Mouse (Mus musculus) heart, postnatal 10 days (tissue): ENCODE results near the gene Eral1. TPM values are rescaled to one million over a fixed set of nuclear protein-coding genes. Genes with fewer than 3 reads are reported as not detected.
A peak's percentile ranks its signal among the peaks of the same experiment; 100 is the strongest.
"Not testable (repeated sequence)": the region's sequence is repeated elsewhere in the genome, so short reads cannot be mapped to it uniquely, and the experiment has no call there.

Source experiments
- DNase-seq, 2 experiments: peaks; one replicate each; pipeline ENCODE4 v3.0.0; 2021
- intact Hi-C: fragments of 180-260 bp; cut with DNase I; formaldehyde crosslinking; loops from one replicate; pipeline ENCODE4 v1.15.1; 2025
- microRNA-seq, 2 experiments: library from miRNA; unstranded; fragments of <30 nt; microRNA quantifications; one replicate each; pipeline ENCODE4 v1.2.0; 2022
- total RNA-seq, 2 experiments: library from RNA; stranded (reverse); gene quantifications; 2 replicates each; pipeline ENCODE4 v1.2.3; 2021

Eral1 gene
- total RNA-seq, 2 experiments from 2014 or later, result 22.8 to 23.6 TPM

GRCm38 (mm10) chr11:78042290-78042870 lies 37.8 kb downstream of the Eral1 start:
- intact Hi-C loops, DNase-seq: not testable (repeated sequence)

GRCm38 (mm10) chr11:78040878-78041277 lies 39.3 kb downstream of the Eral1 start:
- no peak for DNase-seq
- intact Hi-C loops, result no loop called here

- peak; percentile 66 to 74 for DNase-seq
- intact Hi-C loops, result no loop called here
Observed at GRCm38 (mm10) chr11:78037831-78038752, 42.1 kb downstream of the Eral1 start, which contains the start of gene Flot2. Flot2 (plus strand) TSS chr11:78037931.

GRCm38 (mm10) chr11:78036791-78037190 lies 43.4 kb downstream of the Eral1 start:
- no peak for DNase-seq
- intact Hi-C loops, result no loop called here

GRCm38 (mm10) chr11:78033931-78034617 lies 46.1 kb downstream of the Eral1 start:
- intact Hi-C loops, result no loop called here
- DNase-seq, result no peak

- DNase-seq, result no peak
- intact Hi-C loops, result no loop called here
Observed at GRCm38 (mm10) chr11:78032809-78033195, 47.4 kb downstream of the Eral1 start.

- DNase-seq, result peak; percentile 95 to 96
- intact Hi-C loops, result no loop called here
Observed at GRCm38 (mm10) chr11:78031947-78032808, 48.0 kb downstream of the Eral1 start, which contains the start of gene Dhrs13. Dhrs13 (plus strand) TSS chr11:78032280.

GRCm38 (mm10) chr11:78031389-78031788 lies 48.8 kb downstream of the Eral1 start:
- intact Hi-C loops, result no loop called here
- no peak for DNase-seq

GRCm38 (mm10) chr11:78030600-78030999 lies 49.6 kb downstream of the Eral1 start:
- DNase-seq, result no peak
- intact Hi-C loops, result no loop called here

GRCm38 (mm10) chr11:78029240-78029639 lies 50.9 kb downstream of the Eral1 start:
- intact Hi-C loops, result no loop called here
- no peak for DNase-seq

- intact Hi-C loops, result no loop called here
- DNase-seq, result peak in 1 of 2 experiments; percentile 61
Observed at GRCm38 (mm10) chr11:78023607-78024006, 56.6 kb downstream of the Eral1 start.

Small RNA genes lying within 50 kb of the gene (microRNA-seq; reads per million reads assigned to microRNA genes)
- gene Mir144, result 56.7 to 677 reads per million in 2 experiments
- gene Mir451a, result 0 reads per million in 2 experiments
- 0 reads per million in 2 experiments for gene Mir451b

Other genes starting within 250 kb of the Eral1 start
- gene Pipox, start 186.3 kb downstream of the Eral1 start, total RNA-seq, result 1 to 10 TPM; 1.2 to 1.4 TPM
- gene Sez6, start 149.6 kb downstream of the Eral1 start, total RNA-seq, result under 1 TPM; 0.22 to 0.64 TPM
- 10 to 100 TPM; 39.5 to 41.7 TPM for gene Phf12, start 97.6 kb downstream of the Eral1 start, total RNA-seq
- gene Dhrs13, start 48.1 kb downstream of the Eral1 start, total RNA-seq, result 1 to 10 TPM; 4.9 to 7.4 TPM
- gene Flot2, start 42.5 kb downstream of the Eral1 start, total RNA-seq, result 10 to 100 TPM; 85.1 to 90.8 TPM
- gene Fam222b, start 14.3 kb upstream of the Eral1 start, total RNA-seq, result 10 to 100 TPM; 15.0 to 17.0 TPM
- 10 to 100 TPM; 17.5 to 21.0 TPM for gene Traf4, start 85.2 kb upstream of the Eral1 start, total RNA-seq
- gene Nek8, start 96.3 kb upstream of the Eral1 start, total RNA-seq, result 1 to 10 TPM; 4.5 to 5.4 TPM
- gene Tlcd1, start 96.3 kb upstream of the Eral1 start, total RNA-seq, result 1 to 10 TPM; 9.1 to 9.4 TPM
- 100 to 1,000 TPM; 965 to 994 TPM for gene Rpl23a, start 103.2 kb upstream of the Eral1 start, total RNA-seq
- gene Rab34, start 108.0 kb upstream of the Eral1 start, total RNA-seq, result 10 to 100 TPM; 22.3 to 24.3 TPM
- 1 to 10 TPM; 1.5 to 3.1 TPM for gene Proca1, start 113.0 kb upstream of the Eral1 start, total RNA-seq
- gene Sdf2, start 165.4 kb upstream of the Eral1 start, total RNA-seq, result 10 to 100 TPM; 46.4 to 50.6 TPM
- gene Supt6, start 165.6 kb upstream of the Eral1 start, total RNA-seq, result 10 to 100 TPM; 33.7 to 36.6 TPM
- 100 to 1,000 TPM; 180 to 190 TPM for gene 2610507B11Rik, start 181.4 kb upstream of the Eral1 start, total RNA-seq
- under 1 TPM; 0.57 to 0.67 TPM for gene BC030499, start 210.5 kb upstream of the Eral1 start, total RNA-seq
- 1 to 10 TPM; 8.8 to 9.5 TPM for gene Spag5, start 221.1 kb upstream of the Eral1 start, total RNA-seq
- 1 to 10 TPM in 1 of 2 experiments, under 1 TPM in 1; 0.81 to 1.1 TPM for gene Aldoc, start 242.6 kb upstream of the Eral1 start, total RNA-seq
- gene Pigs, start 248.0 kb upstream of the Eral1 start, total RNA-seq, result 10 to 100 TPM; 26.4 to 26.8 TPM